Mouse (Mus musculus) liver, adult 2 months (tissue): ENCODE data around the gene Lhpp. TPM values are rescaled to one million over a fixed set of nuclear protein-coding genes. Genes with fewer than 3 reads are reported as not detected.
A peak's percentile ranks its signal among the peaks of the same experiment; 100 is the strongest.

Experiments
- DNase-seq: peaks from one replicate; pipeline ENCODE4 v3.0.0-alpha.2; 2011; ENCODE audit warnings: low read depth, low spot score; ENCODE audit errors: extremely low read depth
- H3K27ac ChIP-seq: fragments of 200-500 bp; replicated peaks from 2 replicates; pipeline ENCODE4 v1.5.1; 2012; ENCODE audit warnings: low read depth, mild to moderate bottlenecking, control low read depth, inconsistent platforms, low read length; ENCODE audit not compliant: insufficient read depth
- H3K27me3 ChIP-seq: fragments of 200-500 bp; 2 replicates; pipeline ENCODE4 v1.6.1; 2012; ENCODE audit warnings: mild to moderate bottlenecking, moderate library complexity, low read length, inconsistent platforms; ENCODE audit not compliant: control insufficient read depth, insufficient read depth
- H3K36me3 ChIP-seq: fragments of 200-500 bp; 2 replicates; pipeline ENCODE4 v1.6.1; 2012; ENCODE audit warnings: low read length, inconsistent platforms; ENCODE audit not compliant: control insufficient read depth, insufficient read depth
- H3K4me1 ChIP-seq: fragments of 200-500 bp; 2 replicates; pipeline ENCODE4 v1.6.1; 2011; ENCODE audit warnings: low read length; ENCODE audit not compliant: control insufficient read depth, insufficient read depth
- H3K4me3 ChIP-seq: fragments of 200-500 bp; 2 replicates; pipeline ENCODE4 v1.5.1; 2011; ENCODE audit warnings: low read depth, mild to moderate bottlenecking, control low read depth, low read length, moderate library complexity; ENCODE audit not compliant: insufficient read depth
- H3K79me2 ChIP-seq: fragments of 200-500 bp; 2 replicates; pipeline ENCODE4 v1.6.1; 2012; ENCODE audit warnings: inconsistent platforms, mild to moderate bottlenecking, low read length, moderate library complexity; ENCODE audit not compliant: control insufficient read depth, insufficient read depth
- H3K9ac ChIP-seq: fragments of 200-500 bp; 2 replicates; pipeline ENCODE4 v1.6.1; 2012; ENCODE audit warnings: low read depth, mild to moderate bottlenecking, control low read depth, inconsistent platforms, low read length
- CTCF ChIP-seq: fragments of 200-500 bp; IDR thresholded peaks from 2 replicates; pipeline ENCODE4 v1.5.1; 2011; ENCODE audit warnings: low read depth, low read length, control low read depth
- POLR2A ChIP-seq: fragments of 200-500 bp; IDR thresholded peaks from 2 replicates; pipeline ENCODE4 v1.6.1; 2011; ENCODE audit warnings: low read length, control low read depth; ENCODE audit not compliant: insufficient read depth; ENCODE audit errors: extremely low read depth
- WGBS: fragments of 180-500 bp; shearing (Covaris S2); methylation state at CpG from one replicate; pipeline ENCODE4 v1.1.7; 2018; 5-methylcytosine and 5-hydroxymethylcytosine counted together
- polyA plus RNA-seq: library from polyadenylated mRNA; depleted of rRNA; stranded (reverse); fragments of >200 nt; gene quantifications from 2 replicates; pipeline ENCODE4 v1.2.3, GENCODE M21; 2012
- total RNA-seq: library from RNA; depleted of rRNA; stranded (reverse); fragments of >200 nt; gene quantifications from 2 replicates; pipeline ENCODE4 v1.2.3, GENCODE M21; 2014

Gene Lhpp
- total and polyA plus RNA-seq, 2 experiments: 60.2 to 137 TPM

- H3K79me2 ChIP-seq: no peaks in the 10 kb centered on the region
- H3K4me1 ChIP-seq: no peaks in the 10 kb centered on the region
- DNase-seq: no peak
- H3K36me3 ChIP-seq: no peaks in the 10 kb centered on the region
- H3K27me3 ChIP-seq: peaks cover 26% of the 10 kb centered on the region
- TF ChIP-seq CTCF (no peak), POLR2A (no peak)
- H3K27ac ChIP-seq: no peak overlapping the region
- no peak overlapping the region for H3K9ac ChIP-seq
- WGBS: 10% methylated on average over 8 of the region's 8 CpGs
- H3K4me3 ChIP-seq: no peak overlapping the region
Observed at GRCm38 (mm10) chr7:132600926-132601325, 9.5 kb upstream of the Lhpp start.

GRCm38 (mm10) chr7:132604720-132605119 is 5.7 kb upstream of the Lhpp start:
- 85% methylated on average over 4 of the region's 4 CpGs for WGBS
- no peaks in the 10 kb centered on the region for H3K4me1 ChIP-seq
- no peaks in the 10 kb centered on the region for H3K79me2 ChIP-seq
- no peak for DNase-seq
- H3K9ac ChIP-seq: no peak overlapping the region
- no peak for TF ChIP-seq CTCF
- TF ChIP-seq POLR2A: no peak
- peaks cover 9% of the 10 kb centered on the region; the same call in 1 of the 2 replicates for H3K27me3 ChIP-seq
- H3K4me3 ChIP-seq: no peak overlapping the region
- no peak overlapping the region for H3K27ac ChIP-seq
- no peaks in the 10 kb centered on the region for H3K36me3 ChIP-seq

DNA sequence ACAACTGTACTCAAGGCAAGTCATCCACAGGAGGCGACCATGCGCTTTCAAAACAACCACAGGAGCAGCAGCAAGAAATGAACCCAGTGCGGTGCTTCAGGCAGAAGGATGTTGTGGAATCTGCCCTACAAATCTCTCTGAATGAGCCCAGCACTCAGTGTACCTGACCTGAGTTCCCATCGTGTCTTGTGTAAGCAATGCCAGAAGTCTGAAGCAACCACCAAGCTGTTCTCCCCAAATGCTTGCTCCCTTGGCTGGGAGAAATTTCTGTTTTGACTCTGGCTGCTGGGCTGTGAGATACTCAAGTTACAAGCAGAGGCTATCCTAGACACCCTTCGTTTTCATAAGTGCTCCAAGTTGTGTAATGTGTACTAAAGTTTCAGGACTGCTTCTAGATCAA is 4.7 kb upstream of the Lhpp start:
- H3K79me2 ChIP-seq: no peaks in the 10 kb centered on the region
- H3K4me3 ChIP-seq: no peak overlapping the region
- 49% methylated on average over 5 of the region's 5 CpGs for WGBS
- H3K27ac ChIP-seq: no peak overlapping the region
- no peak for DNase-seq
- H3K36me3 ChIP-seq: no peaks in the 10 kb centered on the region
- no peak overlapping the region for H3K9ac ChIP-seq
- TF ChIP-seq CTCF (no peak), POLR2A (no peak)
- no peaks in the 10 kb centered on the region for H3K4me1 ChIP-seq
- peaks cover 6% of the 10 kb centered on the region; the same call in 1 of the 2 replicates for H3K27me3 ChIP-seq

DNA sequence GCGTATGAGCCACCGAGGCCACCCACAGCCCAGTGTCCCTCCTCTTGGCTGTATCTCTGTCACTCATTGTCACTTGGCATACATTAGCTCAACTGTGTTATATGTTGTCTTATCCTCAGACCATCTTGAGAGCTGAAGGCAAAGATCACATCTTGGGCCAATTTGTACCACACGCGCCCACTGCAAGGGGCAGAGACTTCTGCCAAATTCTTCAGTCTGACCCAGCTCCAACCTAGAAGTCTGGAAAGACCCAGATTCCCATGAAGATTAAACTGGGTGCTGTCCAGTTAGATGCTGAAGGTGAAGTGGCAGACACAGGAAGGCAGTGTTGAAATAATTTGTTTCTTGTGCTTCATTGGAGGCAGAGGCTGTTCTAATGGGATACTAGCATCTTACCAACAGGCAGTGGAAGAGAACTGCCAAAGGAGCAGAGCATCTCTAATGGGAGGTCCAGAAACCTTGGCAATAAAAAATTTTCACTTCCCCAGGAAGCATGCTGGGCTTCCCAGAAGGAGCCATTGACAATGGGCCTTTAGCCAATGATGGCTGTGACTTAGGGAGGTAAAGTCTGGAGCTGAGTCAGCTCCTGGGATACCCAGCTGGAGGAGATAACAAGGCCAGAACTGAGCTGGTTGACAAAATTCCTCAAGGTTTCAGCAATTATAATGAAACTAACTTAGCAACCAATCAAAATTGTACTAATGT is 2.0 kb upstream of the Lhpp start:
- Histone ChIP-seq H3K4me3 (no peak overlapping the region), H3K4me1 (no peaks in the 10 kb centered on the region), H3K36me3 (no peaks in the 10 kb centered on the region), H3K27me3 (no peaks in the 10 kb centered on the region), H3K79me2 (peaks cover 2% of the 10 kb centered on the region; the same call in 1 of the 2 replicates), H3K27ac (no peak overlapping the region), H3K9ac (no peak overlapping the region)
- 93% methylated on average over 4 of the region's 4 CpGs for WGBS
- TF ChIP-seq POLR2A: no peak
- no peak for TF ChIP-seq CTCF
- no peak for DNase-seq

DNA sequence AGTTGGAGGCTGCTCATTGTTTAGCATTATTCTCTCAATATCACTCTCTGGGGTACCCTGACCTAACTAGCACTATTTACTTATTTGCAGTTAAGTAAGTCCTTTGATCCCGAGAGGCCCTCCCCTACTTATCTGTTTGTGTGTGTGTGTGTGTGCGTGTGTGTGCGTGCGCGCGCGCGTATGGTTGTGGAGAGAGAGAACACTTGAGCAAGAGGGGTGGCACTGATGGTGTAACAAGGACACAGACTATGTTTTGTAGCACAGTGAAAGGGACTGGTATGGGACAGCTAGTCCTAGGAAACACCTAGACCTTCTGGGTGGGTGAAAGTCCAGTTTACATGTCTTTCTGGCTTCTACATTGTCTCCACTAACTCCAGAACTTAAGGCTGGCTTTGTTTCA is 1.1 kb downstream of the Lhpp start:
- H3K4me1 ChIP-seq: peaks cover 4% of the 10 kb centered on the region
- peak overlapping the region; percentile 21; the same call in 1 of the 2 replicates for H3K9ac ChIP-seq
- peak overlapping the region; percentile 87; the same call in 1 of the 2 replicates for H3K4me3 ChIP-seq
- H3K36me3 ChIP-seq: no peaks in the 10 kb centered on the region
- WGBS: 65% methylated on average over 8 of the region's 8 CpGs
- H3K79me2 ChIP-seq: peaks cover 2% of the 10 kb centered on the region; the same call in 1 of the 2 replicates
- TF ChIP-seq CTCF (no peak), POLR2A (no peak)
- peak overlapping the region; percentile 53 for H3K27ac ChIP-seq
- DNase-seq: peak; percentile 77
- H3K27me3 ChIP-seq: no peaks in the 10 kb centered on the region

GRCm38 (mm10) chr7:132615346-132615745 is 4.9 kb downstream of the Lhpp start:
- TF ChIP-seq POLR2A: no peak
- TF ChIP-seq CTCF: no peak

More at GRCm38 (mm10) chr7:132615346-132615745, 4.9 kb downstream of the Lhpp start:
- peaks cover 2% of the 10 kb centered on the region; the same call in 1 of the 2 replicates for H3K79me2 ChIP-seq
- H3K36me3 ChIP-seq: no peaks in the 10 kb centered on the region
- WGBS: 8% methylated on average over 3 of the region's 3 CpGs
- no peak overlapping the region for H3K4me3 ChIP-seq
- H3K4me1 ChIP-seq: peaks cover 13% of the 10 kb centered on the region
- H3K9ac ChIP-seq: no peak overlapping the region
- no peak overlapping the region for H3K27ac ChIP-seq
- H3K27me3 ChIP-seq: no peaks in the 10 kb centered on the region
- DNase-seq: peak; percentile 92
